Mouse (Mus musculus) left cerebral cortex, postnatal 10 days (tissue): ENCODE data around the gene Zdhhc5. TPM values are rescaled to one million over a fixed set of nuclear protein-coding genes. Genes with fewer than 3 reads are reported as not detected.
A peak's percentile ranks its signal among the peaks of the same experiment; 100 is the strongest.
"Not testable (repeated sequence)": the region's sequence is repeated elsewhere in the genome, so short reads cannot be mapped to it uniquely, and the experiment has no call there.

ENCODE experiments used
- DNase-seq, 2 experiments: peaks; one replicate each; pipeline ENCODE4 v3.0.0; 2021 to 2022; ENCODE audit warnings: low spot score in 2 of 2, mixed read lengths in 1 of 2; ENCODE audit errors: extremely low spot score in 1 of 2
- intact Hi-C: fragments of 180-260 bp; cut with DNase I; formaldehyde crosslinking; loops from one replicate; pipeline ENCODE4 v1.15.1; 2025
- total RNA-seq, 2 experiments: library from RNA; stranded (reverse); gene quantifications; 2 replicates each; pipeline ENCODE4 v1.2.3; 2021

The Zdhhc5 gene
- total RNA-seq, 2 experiments from 2014 or later, result 37.0 to 38.4 TPM

- no peak for DNase-seq
- intact Hi-C loops, result loop anchor here (10.0 kb wide), 1 partner anchor 308 kb away; the partner anchor contains the start of gene Tnks1bp1
Measured at GRCm38 (mm10) chr2:84736312-84737161, 21.6 kb upstream of the Zdhhc5 start.

GRCm38 (mm10) chr2:84735346-84735920, 20.5 kb upstream of the Zdhhc5 start:
- DNase-seq, result no peak
- intact Hi-C loops, result loop anchor here (10.0 kb wide), 1 partner anchor 309 kb away; the partner anchor contains the start of gene Tnks1bp1

- intact Hi-C loops, result loop anchor here (10.0 kb wide), 1 partner anchor 310 kb away; the partner anchor contains the start of gene Tnks1bp1
- no peak for DNase-seq
Measured at GRCm38 (mm10) chr2:84734919-84735318, 19.9 kb upstream of the Zdhhc5 start.

- intact Hi-C loops, result loop anchor here (10.0 kb wide), 1 partner anchor 310 kb away; the partner anchor contains the start of gene Tnks1bp1
- DNase-seq, result peak in 1 of 2 experiments; percentile 37
Measured at GRCm38 (mm10) chr2:84734351-84734864, 19.4 kb upstream of the Zdhhc5 start.

- DNase-seq, result peak in 1 of 2 experiments; percentile 64
- intact Hi-C loops, result loop anchor here (10.0 kb wide), 1 partner anchor 311 kb away; the partner anchor contains the start of gene Tnks1bp1
Measured at GRCm38 (mm10) chr2:84733579-84734300, 18.8 kb upstream of the Zdhhc5 start, which contains the start of gene Ypel4. Gene Ypel4 (plus strand): TSS chr2:84734058.

GRCm38 (mm10) chr2:84732394-84732793, 17.4 kb upstream of the Zdhhc5 start:
- no peak for DNase-seq
- intact Hi-C loops, result loop anchor here (10.0 kb wide), 1 partner anchor 312 kb away; the partner anchor contains the start of gene Tnks1bp1

GRCm38 (mm10) chr2:84731206-84731605, 16.2 kb upstream of the Zdhhc5 start:
- intact Hi-C loops, result loop anchor here (10.0 kb wide), 1 partner anchor 314 kb away; the partner anchor contains the start of gene Tnks1bp1
- no peak for DNase-seq

GRCm38 (mm10) chr2:84728191-84728590, 13.2 kb upstream of the Zdhhc5 start:
- intact Hi-C loops, DNase-seq: not testable (repeated sequence)

- peak; percentile 95 to 97 for DNase-seq
- intact Hi-C loops, result no loop called here
Measured at GRCm38 (mm10) chr2:84727172-84727858, 12.3 kb upstream of the Zdhhc5 start, which contains the start of gene Clp1. Gene Clp1 (minus strand): TSS chr2:84727350.

- intact Hi-C loops, result no loop called here
- DNase-seq, result no peak
Measured at GRCm38 (mm10) chr2:84726716-84727115, 11.7 kb upstream of the Zdhhc5 start.

- no peak for DNase-seq
- intact Hi-C loops, result no loop called here
Measured at GRCm38 (mm10) chr2:84725770-84726169, 10.8 kb upstream of the Zdhhc5 start.

- intact Hi-C loops, result no loop called here
- no peak for DNase-seq
Measured at GRCm38 (mm10) chr2:84723856-84724255, 8.9 kb upstream of the Zdhhc5 start.

- DNase-seq, result no peak
- intact Hi-C loops, result no loop called here
Measured at GRCm38 (mm10) chr2:84721182-84721581, 6.2 kb upstream of the Zdhhc5 start.

GRCm38 (mm10) chr2:84720718-84721117, 5.7 kb upstream of the Zdhhc5 start:
- intact Hi-C loops, result no loop called here
- DNase-seq, result no peak

GRCm38 (mm10) chr2:84717357-84717756, 2.4 kb upstream of the Zdhhc5 start:
- intact Hi-C loops, result no loop called here
- DNase-seq, result no peak

GRCm38 (mm10) chr2:84716423-84717355, 1.7 kb upstream of the Zdhhc5 start:
- no peak for DNase-seq
- intact Hi-C loops, result no loop called here
